Mouse (Mus musculus): ENCODE measurements around the gene Cpsf6.

Cpsf6 gene

GRCm38 (mm10) chr10:117379908-117380307 lies at the start of gene Cpsf6:
Gene Cpsf6 (minus strand): TSS chr10:117380015.
- in situ Hi-C loops (cut with MseI, MboI): no loop called here

DNA sequence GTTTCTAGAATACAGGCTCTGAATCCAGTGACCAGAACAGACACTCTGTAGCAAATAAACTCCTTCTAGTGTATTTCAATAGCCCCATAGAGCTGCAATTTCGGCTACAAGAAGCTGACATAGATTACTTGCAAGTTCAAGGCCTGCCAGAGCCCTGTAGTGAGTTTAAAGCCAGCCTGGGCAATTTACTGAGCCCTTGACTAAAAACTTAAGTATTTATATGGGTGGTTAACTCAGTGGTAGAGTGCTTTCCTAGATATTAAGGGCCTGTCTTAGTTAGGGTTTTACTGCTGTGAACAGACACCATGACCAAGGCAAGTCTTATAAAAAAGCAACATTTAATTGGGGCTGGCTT lies 46.8 kb upstream of the Cpsf6 start:
- in situ Hi-C loops (cut with MseI, MboI): no loop called here

- in situ Hi-C loops (cut with MseI, MboI): no loop called here
Measured at GRCm38 (mm10) chr10:117425907-117426614, 46.2 kb upstream of the Cpsf6 start.

DNA sequence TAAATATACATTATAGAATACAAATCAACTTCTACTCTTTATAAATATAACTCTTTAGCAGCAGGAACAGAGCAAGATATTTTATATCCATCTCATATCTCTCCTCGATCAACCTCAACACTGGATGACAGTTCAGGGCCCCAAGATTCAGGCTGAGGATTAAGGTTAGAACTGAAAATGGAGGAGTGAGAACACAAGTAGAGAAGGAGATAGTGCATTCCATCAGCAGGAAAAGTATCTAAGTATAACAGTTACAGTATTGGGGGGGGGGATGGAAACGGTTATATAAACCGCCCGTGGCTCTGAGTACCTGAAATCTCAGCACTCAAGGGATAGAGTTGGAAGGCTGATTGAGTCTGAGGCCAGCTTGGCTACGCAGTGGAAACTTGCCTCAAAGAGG lies 45.2 kb upstream of the Cpsf6 start:
- in situ Hi-C loops (cut with MseI, MboI): no loop called here

- in situ Hi-C loops (cut with MseI, MboI): no loop called here
Measured at GRCm38 (mm10) chr10:117424146-117424905, 44.5 kb upstream of the Cpsf6 start.

- in situ Hi-C loops (cut with MseI, MboI): no loop called here
Measured at GRCm38 (mm10) chr10:117423025-117424002, 43.5 kb upstream of the Cpsf6 start.

DNA sequence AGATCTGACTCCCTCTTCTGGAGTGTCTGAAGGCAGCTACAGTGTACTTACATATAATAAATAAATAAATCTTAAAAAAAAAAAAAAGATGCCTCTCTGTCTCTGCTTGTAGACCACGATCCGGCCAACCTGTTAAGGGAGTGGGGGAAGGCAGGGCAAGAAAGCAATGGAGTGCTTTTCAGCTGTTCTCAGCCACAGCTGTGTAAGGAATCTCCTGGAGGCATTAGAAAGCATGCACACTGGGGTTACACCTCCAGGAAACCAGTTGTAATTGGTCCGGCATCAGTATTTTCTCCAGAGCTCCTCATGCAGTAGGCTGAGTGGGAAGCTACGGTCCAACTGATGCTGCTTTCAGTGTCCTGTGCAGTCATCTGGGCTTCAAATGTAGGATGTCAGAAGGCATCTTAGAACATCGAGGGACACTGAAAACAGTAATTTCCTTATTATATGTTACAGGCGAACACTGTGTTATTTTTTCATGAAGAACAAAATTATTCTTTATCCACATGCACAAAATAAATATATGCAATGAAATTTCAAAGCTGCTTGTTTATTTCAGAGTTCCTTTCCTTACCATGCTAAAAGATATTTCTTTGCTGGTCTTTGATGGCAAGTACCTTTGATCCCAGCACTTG lies 42.5 kb upstream of the Cpsf6 start:
- in situ Hi-C loops (cut with MseI, MboI): no loop called here

- in situ Hi-C loops (cut with MseI, MboI): no loop called here
Measured at GRCm38 (mm10) chr10:117421283-117422107, 41.7 kb upstream of the Cpsf6 start.

DNA sequence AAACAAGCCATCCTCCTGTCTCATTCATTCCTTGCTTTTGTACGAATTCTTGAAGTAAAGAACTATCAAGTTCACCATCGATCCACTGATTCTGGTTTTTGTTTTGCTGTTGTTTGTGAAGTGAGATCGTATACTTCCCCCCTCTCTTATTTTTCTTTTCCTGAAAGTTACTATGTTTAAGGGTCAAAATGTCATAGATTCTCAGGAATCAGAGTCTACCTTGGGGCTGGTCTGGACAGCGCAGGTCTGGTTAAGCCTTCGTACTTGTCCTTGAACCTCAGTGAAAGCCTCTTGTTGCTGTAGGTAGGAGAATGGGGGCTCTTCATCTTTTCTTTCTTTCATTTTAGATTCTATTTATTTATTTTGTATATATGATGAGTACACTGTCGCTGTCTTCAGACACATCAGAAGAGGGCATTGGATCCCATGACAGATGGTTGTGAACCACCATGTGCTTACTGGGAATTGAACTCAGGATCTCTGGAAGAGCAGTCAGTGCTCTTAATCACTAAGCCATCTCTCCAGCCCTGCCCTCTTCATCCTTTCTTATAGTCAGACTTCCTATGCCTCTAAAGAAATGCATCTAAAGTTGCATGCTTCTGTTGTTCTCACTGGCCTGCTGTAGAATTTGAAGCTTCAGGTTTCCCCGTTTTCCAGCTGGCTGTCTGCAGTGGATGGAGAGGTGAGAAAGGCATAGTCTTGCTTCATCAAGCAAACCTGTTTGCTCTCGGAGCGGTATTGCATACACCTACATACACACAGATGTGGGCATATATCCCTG lies 40.9 kb upstream of the Cpsf6 start:
- in situ Hi-C loops (cut with MseI, MboI): no loop called here

DNA sequence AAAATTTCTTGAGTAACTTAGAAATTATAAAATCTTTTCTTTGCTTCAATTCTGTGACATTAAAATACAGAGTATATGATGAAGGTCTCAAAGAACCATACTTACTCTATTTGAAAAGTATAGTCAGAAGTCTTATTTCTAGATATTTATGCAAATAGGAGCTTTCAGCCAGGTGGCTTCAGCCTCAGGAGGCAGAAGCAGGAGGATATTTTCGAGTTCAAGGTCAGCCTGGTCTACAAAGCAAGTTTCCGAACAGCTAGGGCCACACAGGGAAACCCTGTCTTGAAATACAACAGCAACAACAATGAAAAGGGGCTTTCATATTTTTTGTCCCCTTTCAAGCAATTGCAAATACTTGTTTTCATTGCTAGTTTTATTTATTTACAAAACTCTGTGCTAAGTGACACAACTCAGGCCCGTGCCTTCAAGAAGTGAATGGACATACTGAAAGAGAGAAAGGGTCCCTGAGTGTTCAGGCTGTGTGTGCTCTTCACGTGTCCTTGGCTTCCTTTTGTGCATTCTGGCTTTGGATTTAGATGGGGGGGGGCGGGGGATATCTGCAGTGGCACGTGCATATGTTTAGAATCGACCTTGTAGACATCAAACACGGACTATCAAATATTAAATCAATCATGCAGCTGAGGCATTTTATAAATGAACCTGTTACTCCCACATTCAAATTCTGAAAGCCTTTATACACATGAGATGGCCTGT lies 39.9 kb upstream of the Cpsf6 start:
- in situ Hi-C loops (cut with MseI, MboI): no loop called here

GRCm38 (mm10) chr10:117418668-117419237 lies 38.9 kb upstream of the Cpsf6 start:
- in situ Hi-C loops (cut with MseI, MboI): no loop called here

GRCm38 (mm10) chr10:117417772-117418667 lies 38.2 kb upstream of the Cpsf6 start:
- in situ Hi-C loops (cut with MseI, MboI): no loop called here

- in situ Hi-C loops (cut with MseI, MboI): no loop called here
Measured at GRCm38 (mm10) chr10:117417470-117417767, 37.6 kb upstream of the Cpsf6 start.

- in situ Hi-C loops (cut with MseI, MboI): no loop called here
Measured at GRCm38 (mm10) chr10:117416636-117417469, 37.0 kb upstream of the Cpsf6 start.

DNA sequence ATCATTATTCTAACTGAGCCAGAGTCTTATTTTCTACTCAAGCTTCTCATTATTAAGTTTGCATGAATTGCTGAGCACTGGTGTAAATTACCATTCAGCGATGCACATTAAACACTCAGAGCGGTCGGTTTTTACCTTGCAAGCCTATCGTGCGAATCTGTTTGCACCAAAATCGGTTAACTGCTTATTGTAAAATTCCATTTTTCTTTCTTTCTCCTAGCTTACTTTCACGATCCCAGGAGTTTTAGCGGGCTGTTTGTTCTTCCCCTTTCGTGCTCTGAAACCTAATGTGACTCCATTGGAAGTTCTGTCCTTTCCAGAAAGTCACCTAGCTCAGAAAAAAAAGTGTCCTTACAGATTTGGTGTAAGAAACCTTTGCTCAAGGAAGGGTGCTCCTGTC lies 36.3 kb upstream of the Cpsf6 start:
- in situ Hi-C loops (cut with MseI, MboI): no loop called here

- in situ Hi-C loops (cut with MseI, MboI): no loop called here
Measured at GRCm38 (mm10) chr10:117415364-117416057, 35.7 kb upstream of the Cpsf6 start.

GRCm38 (mm10) chr10:117414726-117415125 lies 34.9 kb upstream of the Cpsf6 start:
- in situ Hi-C loops (cut with MseI, MboI): no loop called here

Data from mouse trophoblast stem cell (cell line).